ENCODE assay signal across 12 mouse cellular contexts in genomic region chr11:116061641-116062415, GRCm38 (mm10). TPM values are rescaled to one million over a fixed set of nuclear protein-coding genes. Genes with fewer than 3 reads are reported as not detected.
DNase-seq lines count a peak whose midpoint lies in the region; ATAC-seq and TF ChIP-seq lines count a peak whose summit lies in the region.
"Had no signal": no experiment of that assay in that cellular context is flagged by ENCODE, and none has a peak within 500 bp of the region (broad histone marks: within the 10 kb centered on the region; RNA-seq: fewer than 3 reads in every experiment).

No protein-coding gene starts in this region.

- no peaks in the 10 kb centered on the region for H3K79me2 ChIP-seq in CH12.LX (replicated peaks; ENCODE audit: control insufficient read depth, extremely low read depth, insufficient read depth, poor library complexity, severe bottlenecking)

- H3K36me3 ChIP-seq in hindbrain, postnatal 0 days (ENCODE audit: insufficient read depth, low read length), result peaks cover 35% of the 10 kb centered on the region
- H3K36me3 ChIP-seq in hindbrain, embryonic 11.5 days (ENCODE audit: control insufficient read depth, insufficient read depth, low read length), result peaks cover 17% of the 10 kb centered on the region; the same call in 1 of the 2 replicates
- H3K36me3 ChIP-seq in CH12.LX (replicated peaks in 1 of 2; ENCODE audit: control insufficient read depth in 1 of 2, insufficient read depth in 1 of 2, low read length in 1 of 2) (peaks cover 62 to 97% of the 10 kb centered on the region in 2 experiments), E14TG2a.4 (ENCODE audit: insufficient read depth, low read length) (peaks cover 57% of the 10 kb centered on the region)

- no peak for DNase-seq in hindbrain, postnatal 0 days (ENCODE audit: low spot score)
- DNase-seq in hindbrain, embryonic 11.5 days (ENCODE audit: low spot score), result no peak
- DNase-seq in CH12.LX (ENCODE audit: extremely low read depth), result peak; percentile 19
- DNase-seq in cerebellum, postnatal 14 days, result peak; percentile 74 to 79
- no peak for DNase-seq in heart, adult 18-20 months
- no peak for DNase-seq in T-cell, adult 2 months (ENCODE audit: low spot score)
- DNase-seq: adrenal gland, postnatal 25 days; gastrocnemius, postnatal 25 days; lung, adult 2 months had no signal

- no peak for TF ChIP-seq EP300 in CH12.LX (IDR thresholded peaks at IDR 0.05; ENCODE audit: low read length)

- H3K27ac ChIP-seq in hindbrain, postnatal 0 days, result peak overlapping the region; percentile 17; the same call in 1 of the 2 replicates
- H3K27ac ChIP-seq in hindbrain, embryonic 11.5 days (ENCODE audit: low read depth, low read length), result no peak overlapping the region
- no peak overlapping the region for H3K27ac ChIP-seq in CH12.LX (ENCODE audit: insufficient read depth, low read depth)
- H3K27ac ChIP-seq: kidney, postnatal 0 days had no signal

- TF ChIP-seq CTCF in hindbrain, postnatal 0 days (IDR thresholded peaks at IDR 0.05; ENCODE audit: low read depth), result no peak
- TF ChIP-seq CTCF in CH12.LX (conservative IDR thresholded peaks at IDR 0.05 in 1 of 2, IDR thresholded peaks at IDR 0.05 in 1 of 2; ENCODE audit: low read depth in 2 of 2, low read length in 2 of 2) (no peak), E14TG2a.4 (conservative IDR thresholded peaks at IDR 0.05; ENCODE audit: low read length) (no peak)

- TF ChIP-seq RAD21 in CH12.LX (IDR thresholded peaks at IDR 0.05; ENCODE audit: low read depth, low read length), result no peak

- no peak overlapping the region for H3K4me2 ChIP-seq in hindbrain, postnatal 0 days (ENCODE audit: low read depth, low read length)
- H3K4me2 ChIP-seq in hindbrain, embryonic 11.5 days (replicated peaks; ENCODE audit: low read depth, low read length), result no peak overlapping the region
- no peak overlapping the region for H3K4me2 ChIP-seq in CH12.LX (ENCODE audit: insufficient read depth, low read depth, poor library complexity, severe bottlenecking)
- H3K4me2 ChIP-seq: limb, embryonic 15.5 days had no signal

- H3K4me1 ChIP-seq in hindbrain, postnatal 0 days (ENCODE audit: insufficient read depth, low read length), result 0 out of 2 replicates have a peak, but pooled peaks cover 4% of the 10 kb centered on the region
- H3K4me1 ChIP-seq in hindbrain, embryonic 11.5 days (replicated peaks; ENCODE audit: control insufficient read depth, insufficient read depth, low read length), result no peaks in the 10 kb centered on the region
- H3K4me1 ChIP-seq in CH12.LX (ENCODE audit: control insufficient read depth in 1 of 2, insufficient read depth in 2 of 2) (peaks cover 0 to 26% of the 10 kb centered on the region in 2 experiments; a peak in 2 of 4 replicates), E14TG2a.4 (replicated peaks; ENCODE audit: low read depth, low read length) (peaks cover 84% of the 10 kb centered on the region)

- dilution Hi-C loops in CH12.LX (cut with MboI; ENCODE audit: extremely low pct_ligation_motif_present, extremely low pct_unique_long_range_greater_than_20kb, low sequenced_read_pairs), result no loop called here

- no peak for ATAC-seq in hindbrain, postnatal 0 days
- ATAC-seq in hindbrain, embryonic 11.5 days (ENCODE audit: low FRiP score), result no peak

- in situ Hi-C loops in CH12.LX (cut with MboI; ENCODE audit: low pct_ligation_motif_present, low pct_unique_long_range_greater_than_20kb, low sequenced_read_pairs), result no loop called here

- H3K9me3 ChIP-seq in hindbrain, postnatal 0 days (ENCODE audit: low read length), result no peaks in the 10 kb centered on the region
- H3K9me3 ChIP-seq in hindbrain, embryonic 11.5 days (ENCODE audit: control insufficient read depth, low read length), result no peaks in the 10 kb centered on the region
- H3K9me3 ChIP-seq in CH12.LX (replicated peaks; ENCODE audit: low read length) (no peaks in the 10 kb centered on the region), E14TG2a.4 (ENCODE audit: low read length) (no peaks in the 10 kb centered on the region)
- H3K9me3 ChIP-seq: limb, embryonic 15.5 days had no signal

- H3K9ac ChIP-seq in hindbrain, postnatal 0 days (replicated peaks; ENCODE audit: low read length), result no peak overlapping the region
- no peak overlapping the region for H3K9ac ChIP-seq in hindbrain, embryonic 11.5 days (ENCODE audit: low read depth, low read length)
- no peak overlapping the region for H3K9ac ChIP-seq in CH12.LX (ENCODE audit: insufficient read depth, low read depth)
- H3K9ac ChIP-seq: limb, embryonic 15.5 days had no signal

- 82% methylated on average over 13 of the region's 13 CpGs for WGBS in hindbrain, postnatal 0 days
- 86% methylated on average over 13 of the region's 13 CpGs for WGBS in hindbrain, embryonic 11.5 days

- TF ChIP-seq POLR2A in CH12.LX (IDR thresholded peaks at IDR 0.05; ENCODE audit: low read depth, low read length), result no peak

- no peak overlapping the region for H3K4me3 ChIP-seq in hindbrain, postnatal 0 days (ENCODE audit: low read length)
- no peak overlapping the region for H3K4me3 ChIP-seq in hindbrain, embryonic 11.5 days (ENCODE audit: low read depth, low read length)
- H3K4me3 ChIP-seq in CH12.LX (replicated peaks in 1 of 3; ENCODE audit: low read depth in 2 of 3, low read length in 2 of 3, poor library complexity in 1 of 3) (no peak overlapping the region), E14TG2a.4 (replicated peaks; ENCODE audit: low read length) (peak overlapping the region; percentile 20; the same call in 1 of the 2 replicates)
- H3K4me3 ChIP-seq: limb, embryonic 15.5 days had no signal

- no peaks in the 10 kb centered on the region for H3K27me3 ChIP-seq in hindbrain, postnatal 0 days (ENCODE audit: insufficient read depth, low read length)
- H3K27me3 ChIP-seq in hindbrain, embryonic 11.5 days (ENCODE audit: control insufficient read depth, insufficient read depth, low read length), result no peaks in the 10 kb centered on the region
- H3K27me3 ChIP-seq in CH12.LX (replicated peaks), result no peaks in the 10 kb centered on the region
- peaks cover 2% of the 10 kb centered on the region; the same call in 1 of the 2 replicates for H3K27me3 ChIP-seq in E14TG2a.4 (ENCODE audit: insufficient read depth, low read length)
- H3K27me3 ChIP-seq: limb, embryonic 15.5 days had no signal

TF ChIP-seq in CH12.LX, 34 proteins besides CTCF, POLR2A, EP300 and RAD21:
- TF ChIP-seq MAZ (IDR thresholded peaks at IDR 0.05; ENCODE audit: low read depth, low read length) (no peak), HCFC1 (IDR thresholded peaks at IDR 0.05; ENCODE audit: low read depth, low read length) (no peak), JUND (conservative IDR thresholded peaks at IDR 0.05; ENCODE audit: low read depth, low read length) (no peak), PAX5 (IDR thresholded peaks at IDR 0.05; ENCODE audit: low read length) (no peak), BHLHE40 (IDR thresholded peaks at IDR 0.05; ENCODE audit: low read depth, low read length) (no peak), USF2 (conservative IDR thresholded peaks at IDR 0.05; ENCODE audit: low read depth, low read length) (no peak), ZNF384 (IDR thresholded peaks at IDR 0.05; ENCODE audit: low read depth, low read length) (no peak), JUN (IDR thresholded peaks at IDR 0.05; ENCODE audit: insufficient read depth, low read depth, low read length) (no peak)
TF ChIP-seq in CH12.LX: peak in this region for 0.

RNA-seq across cellular contexts. Expression of gene Unc13d, which starts 15.9 kb away (rescaled TPM):
- total RNA-seq in hindbrain, postnatal 0 days (2014; rRNA removed), result 0.65 and 1.3 TPM in 2 replicates
- polyA plus RNA-seq in hindbrain, postnatal 0 days (2015; fragmentation: Nextera tagmentation; extraction: Ambion mirVana), result 0.65 and 0.96 TPM in 2 replicates
- 1.1 and 1.3 TPM in 2 replicates for polyA plus RNA-seq in hindbrain, embryonic 11.5 days (2014; fragmentation: Nextera tagmentation; extraction: Ambion mirVana)
- total RNA-seq in CH12.LX (2012; rRNA removed), result 12.2 and 14.0 TPM in 2 replicates
- total RNA-seq in CH12.LX (2014; rRNA removed), result 8.9 and 9.6 TPM in 2 replicates
- polyA plus RNA-seq in CH12.LX (2012; ENCODE audit: insufficient read length, low read depth), result 15.7 and 16.8 TPM in 2 replicates
- total RNA-seq in heart, adult 18-20 months (2021), result 1 to 10 TPM in 1 of 2 experiments, under 1 TPM in 1; 0.42 to 2.0 TPM

RNA-seq across cellular contexts. Expression of gene Wbp2, which starts 25.0 kb away (rescaled TPM):
- total RNA-seq in hindbrain, postnatal 0 days (2014; rRNA removed), result 146 and 171 TPM in 2 replicates
- 206 and 234 TPM in 2 replicates for polyA plus RNA-seq in hindbrain, postnatal 0 days (2015; fragmentation: Nextera tagmentation; extraction: Ambion mirVana)
- 85.4 and 88.6 TPM in 2 replicates for polyA plus RNA-seq in hindbrain, embryonic 11.5 days (2014; fragmentation: Nextera tagmentation; extraction: Ambion mirVana)
- total RNA-seq in CH12.LX (2012; rRNA removed), result 27.1 and 30.7 TPM in 2 replicates
- 14.0 and 15.2 TPM in 2 replicates for total RNA-seq in CH12.LX (2014; rRNA removed)
- polyA plus RNA-seq in CH12.LX (2012; ENCODE audit: insufficient read length, low read depth), result 70.8 and 97.1 TPM in 2 replicates
- total RNA-seq in heart, adult 18-20 months (2021), result 100 to 1,000 TPM in 1 of 2 experiments, 10 to 100 TPM in 1; 93.3 to 109 TPM

RNA-seq across cellular contexts. Expression of gene Unk, which starts 31.7 kb away (rescaled TPM):
- total RNA-seq in hindbrain, postnatal 0 days (2014; rRNA removed), result 47.1 and 50.2 TPM in 2 replicates
- 22.8 and 24.5 TPM in 2 replicates for polyA plus RNA-seq in hindbrain, postnatal 0 days (2015; fragmentation: Nextera tagmentation; extraction: Ambion mirVana)
- polyA plus RNA-seq in hindbrain, embryonic 11.5 days (2014; fragmentation: Nextera tagmentation; extraction: Ambion mirVana), result 25.8 and 26.9 TPM in 2 replicates
- 22.2 and 24.7 TPM in 2 replicates for total RNA-seq in CH12.LX (2012; rRNA removed)
- 18.5 and 20.9 TPM in 2 replicates for total RNA-seq in CH12.LX (2014; rRNA removed)
- polyA plus RNA-seq in CH12.LX (2012; ENCODE audit: insufficient read length, low read depth), result 30.5 and 35.0 TPM in 2 replicates
- 1 to 10 TPM; 5.2 to 7.8 TPM for total RNA-seq in heart, adult 18-20 months (2021)

RNA-seq across cellular contexts. Expression of gene H3f3b, which starts 34.1 kb away (rescaled TPM):
- 603 and 627 TPM in 2 replicates for total RNA-seq in hindbrain, postnatal 0 days (2014; rRNA removed)
- polyA plus RNA-seq in hindbrain, postnatal 0 days (2015; fragmentation: Nextera tagmentation; extraction: Ambion mirVana), result 2,179 and 2,253 TPM in 2 replicates
- 2,172 and 2,203 TPM in 2 replicates for polyA plus RNA-seq in hindbrain, embryonic 11.5 days (2014; fragmentation: Nextera tagmentation; extraction: Ambion mirVana)
- 340 and 455 TPM in 2 replicates for total RNA-seq in CH12.LX (2012; rRNA removed)
- 567 and 573 TPM in 2 replicates for total RNA-seq in CH12.LX (2014; rRNA removed)
- 862 and 889 TPM in 2 replicates for polyA plus RNA-seq in CH12.LX (2012; ENCODE audit: insufficient read length, low read depth)
- 100 to 1,000 TPM in 1 of 2 experiments, 10 to 100 TPM in 1; 98.0 to 107 TPM for total RNA-seq in heart, adult 18-20 months (2021)

RNA-seq across cellular contexts. Expression of gene Galk1, which starts 49.3 kb away (rescaled TPM):
- total RNA-seq in hindbrain, postnatal 0 days (2014; rRNA removed), result 51.5 and 52.3 TPM in 2 replicates
- polyA plus RNA-seq in hindbrain, postnatal 0 days (2015; fragmentation: Nextera tagmentation; extraction: Ambion mirVana), result 60.3 and 61.7 TPM in 2 replicates
- polyA plus RNA-seq in hindbrain, embryonic 11.5 days (2014; fragmentation: Nextera tagmentation; extraction: Ambion mirVana), result 89.0 and 96.3 TPM in 2 replicates
- total RNA-seq in CH12.LX (2012; rRNA removed) (340 and 413 TPM in 2 replicates), CH12.LX (2014; rRNA removed) (228 and 263 TPM in 2 replicates)
- 293 and 300 TPM in 2 replicates for polyA plus RNA-seq in CH12.LX (2012; ENCODE audit: insufficient read length, low read depth)
- 10 to 100 TPM; 14.1 to 15.0 TPM for total RNA-seq in heart, adult 18-20 months (2021)

Comparison
In these comparisons a context has a peak if more than half of its experiments do, and no peak if none do; other contexts are left out.
1. DNase-seq: peak in CH12.LX (single experiment) and cerebellum, postnatal 14 days (2 of 2); none in hindbrain, postnatal 0 days (single experiment), hindbrain, embryonic 11.5 days (single experiment), heart, adult 18-20 months (0 of 2) and T-cell, adult 2 months (single experiment).